Mouse (Mus musculus): ENCODE results near the gene Cks2.
"Not testable (repeated sequence)": the region's sequence is repeated elsewhere in the genome, so short reads cannot be mapped to it uniquely, and the experiment has no call there.

The Cks2 gene

GRCm38 (mm10) chr13:51638958-51639357, 6.1 kb upstream of the Cks2 start:
- DNase-seq (ENCODE audit: low spot score in 2 of 2) = no peak

GRCm38 (mm10) chr13:51641424-51641823, 3.6 kb upstream of the Cks2 start:
- no peak for DNase-seq (ENCODE audit: low spot score in 2 of 2)

GRCm38 (mm10) chr13:51642171-51642778, 2.8 kb upstream of the Cks2 start:
- DNase-seq (ENCODE audit: low spot score in 2 of 2) = no peak

DNA sequence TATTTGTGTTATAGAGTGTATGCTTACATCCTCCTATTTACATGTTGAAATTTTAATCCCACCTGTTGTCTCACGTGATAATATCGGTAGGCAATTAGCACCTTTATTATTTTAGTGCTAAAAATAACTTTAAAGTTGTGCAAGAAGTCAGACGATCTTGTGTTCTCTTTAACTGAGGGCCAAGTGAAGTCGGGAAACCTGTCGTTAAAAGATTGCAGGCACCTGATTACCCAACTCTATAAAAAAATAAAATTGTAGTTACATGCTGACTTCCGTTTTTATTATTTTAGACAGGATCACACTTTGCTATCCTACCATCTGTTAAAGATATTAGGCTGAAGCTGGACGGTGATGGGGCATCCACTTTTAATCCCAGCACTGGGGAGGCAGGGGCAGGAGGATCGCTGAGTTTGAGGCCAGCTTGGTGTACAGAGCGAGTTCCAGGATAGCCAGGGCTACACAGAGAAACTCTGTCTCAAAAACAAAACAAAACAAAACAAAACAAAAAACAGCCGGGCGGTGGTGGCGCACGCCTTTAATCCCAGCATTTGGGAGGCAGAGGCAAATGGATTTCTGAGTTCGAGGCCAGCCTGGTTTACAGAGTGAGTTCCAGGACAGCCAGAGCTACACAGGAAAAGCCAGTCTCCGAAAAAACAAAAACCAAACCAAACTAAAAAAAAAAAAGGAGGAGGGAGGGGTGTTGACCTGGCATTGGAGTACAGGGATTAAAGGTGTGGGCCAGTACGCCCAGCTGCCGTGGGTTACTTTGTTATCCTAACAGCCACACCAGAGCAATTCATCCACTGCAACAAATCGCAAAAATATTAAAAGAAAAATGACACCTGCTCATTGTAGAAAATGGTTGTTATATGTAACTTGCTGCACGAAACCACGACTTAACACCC, 856 bp upstream of the Cks2 start:
- no peak for DNase-seq (ENCODE audit: low spot score in 2 of 2)

- no peak for DNase-seq (ENCODE audit: low spot score in 2 of 2)
Observed at GRCm38 (mm10) chr13:51645872-51646271, 840 bp downstream of the Cks2 start.

GRCm38 (mm10) chr13:51646362-51647027, 1.5 kb downstream of the Cks2 start:
- DNase-seq (ENCODE audit: low spot score in 2 of 2) = no peak

DNA sequence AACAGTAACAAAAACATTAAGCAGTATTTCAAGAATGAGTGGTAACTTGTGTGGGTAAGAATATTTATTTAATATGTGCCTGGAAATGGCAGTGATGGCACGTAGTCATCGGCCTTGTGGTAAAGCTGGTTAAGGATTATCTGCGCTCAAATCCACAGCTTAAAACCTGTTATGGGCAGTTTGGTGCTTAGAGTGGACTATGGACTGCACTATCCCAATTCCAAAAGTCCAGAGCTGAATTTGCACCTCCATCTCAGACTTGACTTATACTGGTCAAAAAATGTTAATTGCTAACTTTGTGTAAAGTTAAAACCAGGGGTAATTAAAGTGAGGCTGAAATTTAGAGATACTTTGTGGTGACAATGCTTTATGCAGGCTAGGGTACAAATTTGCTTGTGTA, 2.7 kb downstream of the Cks2 start:
- no peak for DNase-seq (ENCODE audit: low spot score in 2 of 2)

DNA sequence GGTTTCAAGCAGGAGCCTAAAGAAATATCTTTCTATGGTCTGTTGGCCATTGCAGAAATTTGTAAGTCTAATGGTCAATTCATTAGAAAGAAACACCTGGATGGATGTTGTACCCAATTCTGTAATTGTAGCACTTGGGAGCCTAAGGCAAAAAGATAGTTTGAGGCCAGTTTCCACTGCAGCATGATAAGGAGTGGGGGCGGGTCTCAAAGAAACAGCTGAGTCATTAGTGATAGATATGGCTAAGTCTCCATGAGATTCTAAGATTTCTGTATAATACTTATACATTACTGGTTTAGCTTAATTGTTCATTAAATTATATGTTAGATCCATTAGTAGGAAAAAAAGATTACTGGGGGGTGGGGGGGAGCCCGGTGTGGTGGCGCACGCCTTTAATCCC, 3.2 kb downstream of the Cks2 start:
- DNase-seq (ENCODE audit: low spot score in 2 of 2) = no peak

DNA sequence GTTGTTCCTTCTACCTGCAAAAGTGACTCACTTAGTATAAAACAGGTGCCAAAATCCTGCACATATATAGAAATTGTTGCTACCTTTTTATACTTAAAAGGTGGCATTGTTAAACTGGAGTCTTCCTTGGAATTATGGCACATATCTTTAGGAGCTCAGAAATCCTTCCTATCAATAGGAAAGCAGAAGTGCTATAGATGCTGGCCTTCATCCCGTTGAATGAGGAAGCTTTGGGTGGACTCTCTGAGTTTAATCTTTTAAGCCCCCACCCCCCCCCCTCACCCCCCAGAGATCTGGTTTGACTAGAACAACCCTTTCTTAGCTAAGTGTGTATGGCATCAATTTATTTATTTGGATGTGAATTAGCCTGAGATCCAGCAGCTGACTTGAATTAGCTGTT, 4.7 kb downstream of the Cks2 start:
- no peak for DNase-seq (ENCODE audit: low spot score in 2 of 2)

- peak; percentile 81 to 91 for DNase-seq (ENCODE audit: low spot score in 2 of 2)
Observed at GRCm38 (mm10) chr13:51651408-51652064, 6.5 kb downstream of the Cks2 start, which contains the start of gene Secisbp2. Secisbp2 (plus strand) TSS chr13:51651697.

- no peak for DNase-seq (ENCODE audit: low spot score in 2 of 2)
Observed at GRCm38 (mm10) chr13:51653159-51653558, 8.1 kb downstream of the Cks2 start.

DNA sequence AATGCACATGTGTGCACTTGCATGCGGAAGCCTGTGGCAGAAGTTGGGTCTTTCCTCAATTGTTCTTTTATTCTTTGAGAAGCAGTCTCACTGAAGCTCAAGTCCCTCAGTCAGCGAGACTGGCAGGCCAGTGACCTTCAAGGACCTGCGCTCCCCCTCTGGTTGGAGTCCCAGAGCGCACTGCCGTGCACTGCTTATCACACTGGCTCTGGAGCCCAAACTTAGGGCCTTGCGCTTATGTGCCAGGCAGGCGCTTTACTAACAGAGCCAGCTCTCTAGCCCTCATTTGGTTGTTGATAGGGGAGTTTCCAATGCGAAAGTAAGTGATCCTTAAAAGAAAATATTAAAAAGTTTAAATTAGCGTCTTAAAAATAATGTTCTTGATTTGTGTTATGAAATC, 8.9 kb downstream of the Cks2 start:
- no peak for DNase-seq (ENCODE audit: low spot score in 2 of 2)

DNA sequence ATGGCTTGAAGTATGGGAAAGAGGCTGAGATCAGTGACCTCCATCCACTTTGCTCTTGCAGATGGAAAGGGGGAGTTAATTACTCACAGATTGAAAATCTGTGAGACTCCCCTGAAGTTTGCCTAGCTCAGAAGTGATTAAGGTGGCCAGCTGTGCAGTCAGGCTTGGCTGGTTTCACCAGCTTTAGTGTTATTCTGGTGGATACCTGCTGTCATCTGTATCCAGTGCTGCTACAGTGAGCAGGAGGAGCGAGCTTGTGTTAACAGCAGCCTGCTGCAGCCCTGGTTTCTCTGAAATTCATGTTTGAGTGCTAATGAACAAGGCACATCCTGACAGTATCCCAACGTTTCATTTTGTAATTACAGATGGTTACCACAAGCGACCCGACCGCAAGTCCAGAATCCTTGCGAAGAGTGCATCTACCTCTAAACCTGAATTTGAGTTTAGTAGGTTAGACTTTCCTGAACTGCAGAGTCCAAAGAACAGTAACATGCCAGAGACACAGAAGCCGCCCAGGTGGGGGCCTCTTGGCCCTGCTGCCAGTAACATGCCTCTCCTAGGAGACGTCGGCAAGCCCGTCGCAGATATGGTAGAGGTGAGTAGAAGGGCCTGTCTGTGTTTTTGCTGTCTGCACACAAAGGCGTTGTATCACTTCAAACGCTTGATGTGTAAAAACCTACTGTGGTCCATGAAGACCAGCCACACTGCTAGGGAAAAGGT, 11.6 kb downstream of the Cks2 start:
- no peak for DNase-seq (ENCODE audit: low spot score in 2 of 2)

DNA sequence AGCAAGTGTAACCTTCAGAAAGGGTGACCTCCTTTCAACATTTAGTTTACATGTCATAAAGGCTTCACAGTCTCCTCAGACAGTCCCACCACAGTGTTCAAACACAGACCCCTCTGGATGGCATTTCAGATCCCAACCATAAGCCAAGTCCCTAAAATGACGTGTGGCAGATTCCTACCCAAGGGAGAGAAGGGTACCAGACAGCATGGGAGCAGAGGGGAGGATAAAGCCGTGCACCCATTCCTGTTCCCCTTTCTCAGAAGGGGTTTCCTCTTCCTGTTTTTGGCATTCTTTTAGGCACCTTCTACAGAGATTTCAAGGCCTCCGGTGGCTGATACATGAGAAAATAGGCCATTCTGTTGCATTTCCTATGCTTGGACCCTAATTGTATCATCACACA, 13.1 kb downstream of the Cks2 start:
- no peak for DNase-seq (ENCODE audit: low spot score in 2 of 2)

GRCm38 (mm10) chr13:51659573-51659972, 14.5 kb downstream of the Cks2 start:
- no peak for DNase-seq (ENCODE audit: low spot score in 2 of 2)

DNA sequence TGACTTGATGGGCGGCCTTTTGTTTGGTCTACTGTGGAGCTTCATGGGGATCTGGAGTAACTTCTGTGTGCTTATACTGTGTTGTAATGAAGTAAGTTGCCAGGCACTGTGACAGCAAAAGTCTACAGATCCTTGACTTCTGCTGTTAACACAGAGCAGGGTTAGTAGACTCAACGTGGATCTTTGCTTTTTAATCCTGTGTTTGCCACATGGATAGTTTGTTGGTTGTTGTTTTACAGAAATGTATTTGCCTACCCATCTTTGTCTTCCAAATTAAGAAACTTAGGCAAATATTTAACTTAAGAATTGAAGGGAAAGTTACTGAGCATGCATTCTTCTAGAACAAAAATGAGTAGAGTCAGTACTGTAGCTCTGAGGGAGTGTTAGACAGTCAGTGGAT, 18.5 kb downstream of the Cks2 start:
- no peak for DNase-seq (ENCODE audit: low spot score in 2 of 2)

GRCm38 (mm10) chr13:51668195-51668594, 23.2 kb downstream of the Cks2 start:
- not testable (repeated sequence) for DNase-seq (ENCODE audit: low spot score in 2 of 2)

- no peak for DNase-seq (ENCODE audit: low spot score in 2 of 2)
Observed at GRCm38 (mm10) chr13:51676641-51677040, 31.6 kb downstream of the Cks2 start.

DNA sequence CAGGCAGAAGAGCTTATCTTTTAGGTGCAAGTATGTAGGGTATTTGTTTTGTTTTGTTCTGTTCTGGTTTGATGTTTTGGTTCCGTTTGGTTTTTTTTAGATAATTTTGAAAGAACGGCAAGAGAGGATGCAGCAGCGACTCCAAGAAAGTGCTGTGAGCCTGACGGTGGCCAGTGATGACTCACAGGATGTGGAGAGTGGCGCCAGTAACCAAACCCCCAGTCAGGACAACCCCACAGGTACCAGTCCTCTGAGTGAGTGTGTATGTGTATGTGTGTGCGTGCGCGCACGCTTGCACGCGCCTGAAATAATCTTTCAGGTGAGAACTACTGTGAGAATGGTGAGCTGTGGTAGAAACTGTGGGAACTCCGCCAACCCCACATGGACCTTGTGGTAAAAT, 32.0 kb downstream of the Cks2 start:
- no peak for DNase-seq (ENCODE audit: low spot score in 2 of 2)

DNA sequence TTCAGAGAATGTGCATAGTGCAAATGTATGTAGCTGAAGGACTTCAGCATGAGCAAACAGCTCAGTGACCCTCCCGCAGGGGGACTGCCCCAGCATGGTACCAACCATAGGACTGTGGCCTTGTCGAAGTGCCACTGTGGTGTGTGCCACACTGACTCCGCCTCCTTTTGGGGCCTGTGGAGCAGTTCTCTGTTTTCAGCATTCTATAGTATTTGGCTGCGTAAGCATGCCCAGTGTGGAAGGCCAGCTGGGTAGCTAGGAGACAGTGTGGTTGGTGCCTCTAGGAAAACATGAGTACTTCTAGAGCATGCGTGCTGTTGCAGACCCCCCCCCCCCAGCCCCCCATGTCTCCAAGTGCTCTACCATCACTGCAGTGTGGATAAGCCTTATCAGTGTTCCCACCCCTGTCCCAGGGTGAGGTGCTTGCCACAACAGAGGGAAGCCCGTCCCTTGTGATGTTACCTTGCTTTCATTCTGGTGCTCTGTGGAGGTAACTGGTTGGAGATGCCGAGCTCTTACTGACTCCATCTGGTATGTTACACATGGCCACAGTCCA, 32.7 kb downstream of the Cks2 start:
- no peak for DNase-seq (ENCODE audit: low spot score in 2 of 2)

- DNase-seq (ENCODE audit: low spot score in 2 of 2) = no peak
Observed at GRCm38 (mm10) chr13:51678687-51679086, 33.7 kb downstream of the Cks2 start.

Data from spleen, postnatal 14 days (tissue).